Mouse (Mus musculus): ENCODE data around the gene Nop58.
"Not testable (repeated sequence)": the region's sequence is repeated elsewhere in the genome, so short reads cannot be mapped to it uniquely, and the experiment has no call there.

Nop58 gene

GRCm38 (mm10) chr1:59719900-59720299 lies 35.1 kb downstream of the Nop58 start:
- no peak for DNase-seq (ENCODE audit: low read depth, low spot score)

DNA sequence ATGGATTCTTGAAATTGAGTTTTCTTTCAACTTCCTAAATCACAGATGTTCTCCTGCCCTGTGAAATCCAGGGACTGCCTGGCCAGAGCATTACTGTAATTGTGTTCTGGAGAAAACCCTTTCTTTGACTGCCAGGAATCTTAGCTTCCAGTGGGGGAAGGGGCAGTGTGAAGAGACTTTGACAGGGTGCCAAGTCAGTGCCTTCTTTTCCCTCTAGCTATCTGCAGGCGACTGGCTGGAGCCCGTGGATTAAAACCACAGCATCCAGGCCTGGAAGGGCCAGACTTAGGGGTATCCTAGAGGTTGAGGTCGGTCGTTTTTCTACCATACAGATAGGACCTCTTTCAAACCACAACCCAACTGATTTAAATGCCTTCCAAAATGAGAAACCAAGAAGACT lies 40.9 kb downstream of the Nop58 start:
- no peak for DNase-seq (ENCODE audit: low read depth, low spot score)

- DNase-seq (ENCODE audit: low read depth, low spot score), result no peak
These were observed 45.3 kb downstream of the Nop58 start for GRCm38 (mm10) chr1:59730106-59730505.

DNA sequence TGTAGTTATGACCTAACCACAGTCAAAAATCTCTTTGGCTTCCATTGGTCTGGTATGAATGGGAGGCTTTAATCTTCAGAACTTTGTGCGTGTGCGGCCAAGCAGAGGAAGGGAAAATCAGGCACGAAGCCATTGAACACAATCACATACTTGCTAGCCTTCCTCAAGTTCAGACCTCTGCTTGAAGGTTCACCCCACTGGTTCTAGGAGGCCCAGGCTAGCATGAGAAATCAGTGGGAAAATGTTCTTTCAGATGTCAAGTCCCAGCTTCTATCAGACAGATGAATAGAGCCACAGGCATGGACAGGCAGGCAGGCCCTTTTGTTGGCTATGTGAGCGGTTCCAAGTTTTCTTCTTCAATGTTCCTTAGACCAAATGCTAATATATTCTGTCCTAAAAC lies 46.0 kb downstream of the Nop58 start:
- no peak for DNase-seq (ENCODE audit: low read depth, low spot score)

GRCm38 (mm10) chr1:59734076-59734475 lies 49.3 kb downstream of the Nop58 start:
- DNase-seq (ENCODE audit: low read depth, low spot score), result no peak

DNA sequence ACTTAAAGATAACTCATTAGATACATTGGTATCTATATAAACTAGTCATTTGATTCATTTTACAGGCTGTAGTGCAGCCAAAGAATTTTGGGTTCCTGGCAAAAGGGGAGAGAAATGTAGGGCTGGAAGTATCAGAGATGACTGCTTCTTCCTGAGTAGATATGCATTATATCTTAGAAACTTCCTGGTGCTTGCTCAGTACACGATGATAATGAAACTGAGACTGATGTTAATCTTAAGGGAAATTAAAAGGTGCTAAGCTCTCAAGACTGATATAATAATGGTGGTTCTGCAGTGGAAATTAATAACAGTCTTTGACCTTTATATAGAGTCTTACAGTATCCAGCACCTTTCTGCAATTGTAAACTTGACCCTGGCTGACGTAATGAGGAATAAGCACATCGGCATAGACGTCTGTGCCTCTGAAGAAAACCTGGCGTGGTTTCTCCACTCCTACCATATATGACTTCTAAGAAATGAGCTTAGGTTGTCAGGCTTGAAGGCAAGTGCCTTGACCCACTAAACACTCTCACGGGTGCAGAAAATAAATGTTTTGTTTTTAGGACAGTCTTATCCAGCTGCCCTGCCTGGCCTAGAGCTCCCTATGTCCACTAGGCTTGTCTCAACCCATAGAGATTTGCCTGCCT lies 54.1 kb downstream of the Nop58 start:
- no peak for DNase-seq (ENCODE audit: low read depth, low spot score)

GRCm38 (mm10) chr1:59739577-59740354 lies 55.0 kb downstream of the Nop58 start:
- no peak for DNase-seq (ENCODE audit: low read depth, low spot score)

- no peak for DNase-seq (ENCODE audit: low read depth, low spot score)
These were observed 64.3 kb downstream of the Nop58 start for GRCm38 (mm10) chr1:59749047-59749446.

- not testable (repeated sequence) for DNase-seq (ENCODE audit: low read depth, low spot score)
These were observed 65.0 kb downstream of the Nop58 start for GRCm38 (mm10) chr1:59749724-59750123.

GRCm38 (mm10) chr1:59755298-59755697 lies 70.5 kb downstream of the Nop58 start:
- DNase-seq (ENCODE audit: low read depth, low spot score), result no peak

- DNase-seq (ENCODE audit: low read depth, low spot score), result no peak
These were observed 73.6 kb downstream of the Nop58 start for GRCm38 (mm10) chr1:59758325-59758724.

- peak; percentile 26 for DNase-seq (ENCODE audit: low read depth, low spot score)
These were observed 77.4 kb downstream of the Nop58 start for GRCm38 (mm10) chr1:59762208-59762607.

DNA sequence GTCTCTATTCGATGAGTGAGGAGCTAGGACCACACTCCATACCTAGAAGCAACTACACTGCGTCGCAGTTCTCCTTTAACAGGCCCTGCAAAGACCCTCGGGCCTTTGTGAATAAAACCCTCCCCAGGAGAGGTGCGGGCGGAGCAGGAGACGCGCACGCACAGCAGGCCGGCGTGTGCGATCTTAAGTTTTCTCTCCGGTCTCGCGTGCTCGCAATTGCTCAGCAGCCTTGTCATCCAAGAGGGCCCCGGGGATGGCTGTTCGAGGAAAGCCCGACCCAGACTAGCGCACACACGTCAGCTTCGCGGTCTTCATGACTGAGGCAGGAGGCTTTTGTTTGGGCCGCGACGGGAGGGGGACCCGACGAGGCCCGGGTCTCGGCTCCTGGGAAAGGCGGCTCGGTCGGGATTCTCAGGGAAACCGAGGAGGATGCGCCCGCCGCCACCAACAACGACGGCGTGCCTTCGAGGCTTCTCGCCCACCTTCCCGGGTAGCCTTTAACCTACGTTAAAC lies 77.9 kb downstream of the Nop58 start:
- peak; percentile 57 for DNase-seq (ENCODE audit: low read depth, low spot score)

DNA sequence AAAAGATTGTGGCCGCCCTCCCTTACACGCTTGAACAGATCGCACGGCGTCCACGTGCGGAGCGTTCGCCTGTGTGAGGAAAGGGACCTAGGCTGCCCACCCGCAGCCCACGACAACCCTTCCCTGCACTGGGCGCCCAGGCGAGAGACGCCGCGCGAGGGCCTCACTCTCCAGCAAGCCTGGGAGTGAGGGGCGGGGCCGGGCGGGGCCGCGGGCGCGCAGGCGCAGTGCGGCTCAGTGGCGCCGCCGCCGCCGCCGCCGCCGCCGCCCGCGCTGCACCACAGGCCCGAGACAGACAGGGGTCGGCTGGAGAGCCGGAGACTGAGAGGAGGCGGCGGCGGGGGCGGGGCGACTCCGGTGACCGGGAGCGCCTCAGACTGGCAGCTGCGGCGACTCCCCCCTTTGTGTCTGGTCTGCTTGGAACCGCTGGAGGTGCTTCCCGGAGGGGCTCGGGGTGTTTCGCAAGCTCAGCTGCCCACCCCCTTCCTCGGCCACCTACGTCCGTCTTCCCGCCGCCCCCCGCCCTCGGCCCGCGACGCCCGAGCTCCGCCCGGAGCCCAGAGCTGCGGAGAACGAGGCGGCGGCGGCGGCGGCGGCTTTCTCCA lies 78.5 kb downstream of the Nop58 start, which contains the start of gene Bmpr2:
Gene Bmpr2 (plus strand): TSS at position 237 of the 605 bp plus-strand sequence.
- DNase-seq (ENCODE audit: low read depth, low spot score), result peak; percentile 76

GRCm38 (mm10) chr1:59763781-59764251 lies 79.0 kb downstream of the Nop58 start:
- peak; percentile 36 for DNase-seq (ENCODE audit: low read depth, low spot score)

DNA sequence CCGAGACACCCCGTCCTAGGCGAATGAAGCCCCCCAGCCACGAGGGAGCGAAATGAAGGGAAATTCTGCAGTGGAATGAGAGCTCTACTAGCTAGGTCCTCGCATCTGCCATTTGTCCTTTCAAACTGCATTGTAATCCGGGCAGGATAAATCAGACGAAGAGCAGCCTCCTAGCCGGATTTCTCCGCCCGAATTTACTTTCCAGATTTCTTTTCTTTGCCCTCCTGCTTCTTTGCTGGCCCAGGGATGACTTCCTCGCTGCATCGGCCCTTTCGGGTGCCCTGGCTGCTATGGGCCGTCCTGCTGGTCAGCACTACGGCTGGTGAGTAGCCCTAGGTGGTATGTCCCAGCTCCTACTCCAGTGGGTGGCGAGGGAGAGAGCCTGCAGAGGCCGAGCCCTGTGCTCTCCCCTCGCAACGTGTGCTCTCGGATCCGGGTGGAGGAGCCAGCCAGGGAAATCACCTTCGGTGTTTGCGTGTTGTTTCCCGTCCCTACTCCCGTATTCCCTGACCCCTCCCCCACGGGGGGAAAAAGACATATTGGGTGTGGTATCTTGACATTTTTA lies 79.7 kb downstream of the Nop58 start:
- peak; percentile 22 for DNase-seq (ENCODE audit: low read depth, low spot score)

- no peak for DNase-seq (ENCODE audit: low read depth, low spot score)
These were observed 80.5 kb downstream of the Nop58 start for GRCm38 (mm10) chr1:59765279-59765678.

GRCm38 (mm10) chr1:59766626-59767025 lies 81.9 kb downstream of the Nop58 start:
- no peak for DNase-seq (ENCODE audit: low read depth, low spot score)
